Mouse (Mus musculus): ENCODE data around the gene Nup107. TPM values are rescaled to one million over a fixed set of nuclear protein-coding genes. Genes with fewer than 3 reads are reported as not detected.

Gene Nup107
- polyA plus RNA-seq, 1 experiment from 2014 or later = 96.3 TPM

DNA sequence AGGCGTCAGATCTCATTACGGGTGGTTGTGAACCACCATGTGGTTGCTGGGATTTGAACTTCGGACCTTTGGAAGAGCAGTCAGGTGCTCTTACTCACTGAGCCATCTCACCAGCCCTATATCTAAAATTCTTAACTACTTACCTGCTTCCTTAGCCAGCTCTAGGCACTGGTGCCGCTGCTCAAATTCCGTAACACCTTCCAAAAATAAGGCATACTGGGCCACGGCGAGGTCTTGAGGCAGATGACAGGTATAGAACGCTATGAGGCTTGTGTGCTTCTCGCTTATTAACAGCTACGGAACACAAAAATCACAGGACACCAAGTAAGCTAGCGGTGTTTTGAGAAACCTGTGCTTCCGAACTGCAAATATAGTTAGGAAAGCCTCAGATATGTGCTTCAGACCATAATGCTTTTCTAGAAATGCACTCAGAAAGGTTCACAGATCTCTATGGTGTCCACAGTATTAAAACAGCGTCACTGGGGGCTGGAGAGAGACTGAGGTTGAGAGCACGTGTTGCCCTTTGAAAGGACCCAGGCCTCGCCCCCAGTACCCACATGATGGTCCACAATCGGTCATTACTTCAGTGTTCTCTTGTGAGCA lies 28.8 kb downstream of the Nup107 start:
- 96% methylated on average over 16 of the region's 16 CpGs for WGBS

DNA sequence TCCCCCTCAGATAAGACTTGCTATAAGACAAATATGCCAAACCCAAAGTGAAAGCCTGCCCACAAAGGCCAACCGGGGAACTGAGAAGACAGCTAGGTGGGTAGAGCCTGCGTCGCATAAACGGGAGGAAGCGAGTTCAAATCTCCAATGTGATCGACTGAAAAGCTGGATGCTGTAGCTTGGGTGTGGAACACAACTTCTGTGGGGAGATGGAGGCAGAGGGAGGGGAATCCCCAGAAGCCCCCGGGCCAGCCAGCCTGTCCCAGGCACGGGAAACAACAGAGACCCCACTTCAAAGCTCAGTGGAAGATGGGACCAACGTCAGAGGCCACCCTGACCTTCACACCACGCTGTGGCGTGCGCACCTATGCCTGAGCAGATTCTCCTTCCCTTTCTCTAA lies 29.5 kb downstream of the Nup107 start:
- DNase-seq (no peak), ATAC-seq (ENCODE audit: insufficient read depth) (no peak)
- Histone ChIP-seq H3K27me3 (ENCODE audit: insufficient read depth, low read length) (no peaks in the 10 kb centered on the region), H3K4me1 (ENCODE audit: insufficient read depth) (no peaks in the 10 kb centered on the region), H3K4me3 (ENCODE audit: low read depth, low read length) (no peak overlapping the region), H3K27ac (ENCODE audit: low read depth) (no peak overlapping the region), H3K4me2 (no peak overlapping the region), H3K9me3 (ENCODE audit: low read depth, low read length) (no peaks in the 10 kb centered on the region), H3K9ac (no peak overlapping the region), H3K36me3 (ENCODE audit: insufficient read depth) (peaks cover 89% of the 10 kb centered on the region)
- WGBS = 94% methylated on average over 12 of the region's 12 CpGs
- no peak for TF ChIP-seq CTCF (IDR thresholded peaks at IDR 0.05; ENCODE audit: low read depth)

More for the DNA sequence above, 28.8 kb downstream of the Nup107 start:
- Histone ChIP-seq H3K27me3 (ENCODE audit: insufficient read depth, low read length) (no peaks in the 10 kb centered on the region), H3K9me3 (ENCODE audit: low read depth, low read length) (no peaks in the 10 kb centered on the region), H3K4me2 (no peak overlapping the region), H3K4me1 (ENCODE audit: insufficient read depth) (no peaks in the 10 kb centered on the region), H3K27ac (ENCODE audit: low read depth) (no peak overlapping the region), H3K4me3 (ENCODE audit: low read depth, low read length) (no peak overlapping the region), H3K36me3 (ENCODE audit: insufficient read depth) (peaks cover 89% of the 10 kb centered on the region), H3K9ac (no peak overlapping the region)
- ATAC-seq (ENCODE audit: insufficient read depth) = no peak
- no peak for TF ChIP-seq CTCF (IDR thresholded peaks at IDR 0.05; ENCODE audit: low read depth)
- DNase-seq = no peak

DNA sequence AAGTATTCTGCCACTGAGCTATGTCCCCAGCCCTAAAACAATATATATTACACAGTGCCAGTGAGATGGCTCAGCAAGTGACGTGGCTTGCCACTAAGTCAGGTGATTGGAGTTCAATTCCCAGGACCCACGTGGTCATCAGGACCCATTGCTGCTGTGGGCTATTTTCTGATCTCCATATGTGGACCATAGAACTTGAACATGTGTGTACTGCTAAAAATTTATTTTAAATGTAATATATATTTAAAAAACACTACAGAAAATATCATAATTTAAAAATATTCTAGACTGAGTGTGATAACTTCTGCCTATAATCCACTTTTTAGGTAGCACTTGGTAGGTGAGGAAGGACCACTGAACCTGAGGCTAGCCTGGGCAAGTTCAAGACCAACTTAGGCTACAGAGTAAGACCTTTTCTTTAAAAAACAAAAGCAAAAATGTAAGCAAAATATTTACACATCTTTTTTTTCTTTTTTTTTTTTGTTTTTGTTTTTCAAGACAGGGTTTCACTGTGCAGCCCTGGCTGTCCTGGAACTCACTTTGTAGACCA lies 30.1 kb downstream of the Nup107 start:
- H3K27me3 ChIP-seq (ENCODE audit: insufficient read depth, low read length) = no peaks in the 10 kb centered on the region
- no peak for DNase-seq
- TF ChIP-seq CTCF (IDR thresholded peaks at IDR 0.05; ENCODE audit: low read depth) = no peak
- H3K9me3 ChIP-seq (ENCODE audit: low read depth, low read length) = no peaks in the 10 kb centered on the region
- no peaks in the 10 kb centered on the region for H3K4me1 ChIP-seq (ENCODE audit: insufficient read depth)
- ATAC-seq (ENCODE audit: insufficient read depth) = no peak
- no peak overlapping the region for H3K4me3 ChIP-seq (ENCODE audit: low read depth, low read length)
- H3K36me3 ChIP-seq (ENCODE audit: insufficient read depth) = peaks cover 91% of the 10 kb centered on the region
- no peak overlapping the region for H3K9ac ChIP-seq
- 90% methylated on average over 2 of the region's 2 CpGs for WGBS
- no peak overlapping the region for H3K27ac ChIP-seq (ENCODE audit: low read depth)
- no peak overlapping the region for H3K4me2 ChIP-seq

DNA sequence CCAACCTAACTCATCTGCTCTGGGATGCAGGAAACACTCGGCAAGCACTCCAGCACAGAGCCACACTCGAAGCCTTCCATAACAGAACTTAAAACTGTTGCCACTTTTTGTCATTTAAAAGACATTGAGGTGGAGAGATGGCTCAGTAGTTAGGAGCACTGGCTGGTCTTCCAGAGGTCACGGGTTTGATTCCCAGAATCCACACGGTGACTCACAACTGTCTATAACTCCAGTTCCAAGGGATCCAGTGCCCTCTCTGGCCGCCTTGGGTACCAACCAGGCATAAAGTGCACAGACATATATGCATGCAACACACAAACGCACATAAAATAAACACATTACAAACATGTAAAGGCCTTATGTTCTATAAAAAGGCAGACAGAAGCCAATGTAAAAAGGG lies 31.0 kb downstream of the Nup107 start:
- Histone ChIP-seq H3K4me3 (ENCODE audit: low read depth, low read length) (no peak overlapping the region), H3K27ac (ENCODE audit: low read depth) (no peak overlapping the region), H3K27me3 (ENCODE audit: insufficient read depth, low read length) (no peaks in the 10 kb centered on the region), H3K9me3 (ENCODE audit: low read depth, low read length) (no peaks in the 10 kb centered on the region), H3K36me3 (ENCODE audit: insufficient read depth) (peaks cover 93% of the 10 kb centered on the region), H3K4me1 (ENCODE audit: insufficient read depth) (no peaks in the 10 kb centered on the region), H3K9ac (no peak overlapping the region), H3K4me2 (no peak overlapping the region)
- 90% methylated on average over 6 of the region's 6 CpGs for WGBS
- DNase-seq (no peak), ATAC-seq (ENCODE audit: insufficient read depth) (no peak)
- no peak for TF ChIP-seq CTCF (IDR thresholded peaks at IDR 0.05; ENCODE audit: low read depth)

DNA sequence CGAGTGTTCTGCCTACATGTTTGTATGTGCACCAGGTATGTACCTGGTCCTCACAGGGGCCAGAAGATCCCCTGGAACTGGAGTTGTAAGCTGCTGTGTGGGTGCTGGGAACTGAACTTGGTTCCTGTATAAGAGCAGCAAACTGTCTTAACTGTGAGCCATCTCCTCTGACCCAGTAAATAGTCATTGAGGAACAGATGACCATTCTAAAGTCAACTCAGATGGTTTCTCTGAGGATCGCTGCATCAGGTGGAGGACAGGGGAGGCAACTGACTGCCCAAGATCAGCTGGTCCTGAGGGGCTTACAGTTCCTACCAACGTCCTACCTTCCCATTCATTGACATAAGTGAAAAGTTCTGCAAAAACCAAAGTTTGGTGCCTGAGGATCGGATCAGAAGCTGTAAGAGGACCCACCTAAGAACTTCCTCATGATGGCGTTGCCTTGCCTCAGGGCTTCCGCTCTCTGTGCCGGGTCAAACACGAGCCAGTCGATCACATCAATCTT lies 31.6 kb downstream of the Nup107 start:
- no peak overlapping the region for H3K4me3 ChIP-seq (ENCODE audit: low read depth, low read length)
- H3K27me3 ChIP-seq (ENCODE audit: insufficient read depth, low read length) = no peaks in the 10 kb centered on the region
- H3K4me2 ChIP-seq = no peak overlapping the region
- 92% methylated on average over 9 of the region's 9 CpGs for WGBS
- H3K27ac ChIP-seq (ENCODE audit: low read depth) = no peak overlapping the region
- DNase-seq = no peak
- H3K36me3 ChIP-seq (ENCODE audit: insufficient read depth) = peaks cover 93% of the 10 kb centered on the region
- H3K9me3 ChIP-seq (ENCODE audit: low read depth, low read length) = no peaks in the 10 kb centered on the region
- ATAC-seq (ENCODE audit: insufficient read depth) = no peak
- H3K9ac ChIP-seq = no peak overlapping the region
- no peak for TF ChIP-seq CTCF (IDR thresholded peaks at IDR 0.05; ENCODE audit: low read depth)
- no peaks in the 10 kb centered on the region for H3K4me1 ChIP-seq (ENCODE audit: insufficient read depth)

DNA sequence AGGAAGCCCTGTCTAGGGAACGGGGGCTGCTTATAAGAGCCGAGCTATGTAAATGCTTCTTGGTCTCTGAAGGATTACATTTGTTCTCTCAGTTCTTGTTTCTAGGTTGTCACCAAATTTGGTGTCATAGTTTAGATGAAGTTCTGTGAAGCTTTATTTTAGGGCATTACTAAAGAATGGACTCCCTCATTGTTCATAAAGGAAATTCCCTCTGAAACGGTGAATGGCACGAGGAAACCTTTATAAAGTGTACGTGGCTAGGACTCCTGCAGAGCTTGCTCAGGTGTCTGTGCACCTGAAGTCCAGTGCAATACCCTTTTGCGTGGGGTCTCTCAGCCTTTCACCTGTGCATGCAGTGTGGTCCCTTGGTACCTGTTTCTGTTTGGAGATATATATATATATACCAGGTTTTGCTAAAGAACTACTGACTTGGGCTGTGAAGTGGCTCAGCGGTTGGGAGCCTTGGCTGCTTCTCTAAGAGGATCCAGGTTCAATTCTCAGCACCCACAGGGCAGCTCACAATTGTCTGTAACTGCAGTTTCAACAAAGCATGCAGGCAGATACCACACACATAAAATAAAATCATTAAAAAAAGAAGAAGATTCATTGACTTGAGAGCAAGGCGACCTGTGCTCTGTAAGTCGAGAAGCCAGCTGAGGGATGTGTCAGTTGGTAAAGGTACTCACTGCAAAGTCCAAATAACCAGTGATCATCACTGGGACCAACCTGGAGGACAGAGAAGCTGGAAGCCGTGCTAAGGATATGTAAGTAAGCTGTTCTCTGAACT lies 32.5 kb downstream of the Nup107 start:
- ATAC-seq (ENCODE audit: insufficient read depth) = no peak
- Histone ChIP-seq H3K9me3 (ENCODE audit: low read depth, low read length) (no peaks in the 10 kb centered on the region), H3K4me3 (ENCODE audit: low read depth, low read length) (no peak overlapping the region), H3K27ac (ENCODE audit: low read depth) (no peak overlapping the region), H3K4me1 (ENCODE audit: insufficient read depth) (no peaks in the 10 kb centered on the region), H3K4me2 (no peak overlapping the region), H3K36me3 (ENCODE audit: insufficient read depth) (peaks cover 93% of the 10 kb centered on the region), H3K27me3 (ENCODE audit: insufficient read depth, low read length) (no peaks in the 10 kb centered on the region), H3K9ac (no peak overlapping the region)
- no peak for DNase-seq
- no peak for TF ChIP-seq CTCF (IDR thresholded peaks at IDR 0.05; ENCODE audit: low read depth)
- whole genome bisulfite sequencing = 92% methylated on average over 10 of the region's 10 CpGs

All from lung, embryonic 14.5 days (tissue).